In genomic region chr6:124904991-124905860, GRCm38 (mm10) we compare ENCODE assay signal across 8 mouse cellular contexts. TPM values are rescaled to one million over a fixed set of nuclear protein-coding genes. Genes with fewer than 3 reads are reported as not detected.
A peak's percentile ranks its signal among the peaks of the same experiment; 100 is the strongest.
DNase-seq lines count a peak whose midpoint lies in the region; ATAC-seq lines count a peak whose summit lies in the region.

No protein-coding gene starts in this region.

- H3K27ac ChIP-seq in forebrain, embryonic 13.5 days: peak overlapping the region; percentile 100
- no peak overlapping the region for H3K27ac ChIP-seq in liver, embryonic 15.5 days (replicated peaks)

- H3K9me3 ChIP-seq in forebrain, embryonic 13.5 days (replicated peaks): no peaks in the 10 kb centered on the region
- H3K9me3 ChIP-seq in liver, embryonic 15.5 days (replicated peaks): no peaks in the 10 kb centered on the region

- peaks cover 33% of the 10 kb centered on the region for H3K4me1 ChIP-seq in forebrain, embryonic 13.5 days
- peaks cover 19% of the 10 kb centered on the region for H3K4me1 ChIP-seq in liver, embryonic 15.5 days (replicated peaks)

- ATAC-seq in forebrain, embryonic 13.5 days: peak; percentile 4; the same call in 1 of the 2 replicates
- ATAC-seq in liver, embryonic 15.5 days (ENCODE audit: insufficient read depth): no peak

- H3K27me3 ChIP-seq in forebrain, embryonic 13.5 days: peaks cover 3% of the 10 kb centered on the region
- H3K27me3 ChIP-seq in liver, embryonic 15.5 days: peaks cover 24% of the 10 kb centered on the region

- H3K4me2 ChIP-seq in forebrain, embryonic 13.5 days: peak overlapping the region; percentile 70
- 0 out of 2 replicates have a peak overlapping the region, but pooled peaks have one; percentile 94 for H3K4me2 ChIP-seq in liver, embryonic 15.5 days

- whole genome bisulfite sequencing in forebrain, embryonic 13.5 days: 28% methylated on average over 13 of the region's 16 CpGs
- WGBS in liver, embryonic 15.5 days (ENCODE audit: insufficient replicate concordance): 54% methylated on average over 16 of the region's 16 CpGs

- H3K36me3 ChIP-seq in forebrain, embryonic 13.5 days (ENCODE audit: poor library complexity, severe bottlenecking): no peaks in the 10 kb centered on the region; the same call in 1 of the 2 replicates
- H3K36me3 ChIP-seq in liver, embryonic 15.5 days (replicated peaks): no peaks in the 10 kb centered on the region

- peak overlapping the region; percentile 45 for H3K4me3 ChIP-seq in forebrain, embryonic 13.5 days
- no peak overlapping the region for H3K4me3 ChIP-seq in liver, embryonic 15.5 days (replicated peaks)

- H3K9ac ChIP-seq in forebrain, embryonic 13.5 days: peak overlapping the region; percentile 82
- H3K9ac ChIP-seq in liver, embryonic 15.5 days: no peak overlapping the region

- peak; percentile 32 for DNase-seq in embryo, embryonic 10.5 days (ENCODE audit: low spot score)
- no peak for DNase-seq in embryo, embryonic 9.5 days (ENCODE audit: extremely low spot score)
- DNase-seq in ES-CJ7 (ENCODE audit: low read depth, low spot score): peak; percentile 72
- DNase-seq in ovary, postnatal 10 days (ENCODE audit: low spot score): no peak
- no peak for DNase-seq in layer of hippocampus, postnatal 10 days (ENCODE audit: low spot score in 2 of 2)
- DNase-seq in urinary bladder, postnatal 25 days (ENCODE audit: low spot score): no peak

RNA-seq across cellular contexts. Expression of gene Lag3, which starts 6.3 kb away (rescaled TPM):
- 1.3 and 1.9 TPM in 2 replicates for polyA plus RNA-seq in forebrain, embryonic 13.5 days (2015; fragmentation: Nextera tagmentation; extraction: Ambion mirVana)
- polyA plus RNA-seq in liver, embryonic 15.5 days (2015; fragmentation: Nextera tagmentation; extraction: Ambion mirVana): 0.13 and 0.18 TPM in 2 replicates
- 1 to 10 TPM; 1.2 to 2.1 TPM for total RNA-seq in layer of hippocampus, postnatal 10 days (2021)

RNA-seq across cellular contexts. Expression of gene Ptms, which starts 14.7 kb away (rescaled TPM):
- 588 and 626 TPM in 2 replicates for polyA plus RNA-seq in forebrain, embryonic 13.5 days (2015; fragmentation: Nextera tagmentation; extraction: Ambion mirVana)
- polyA plus RNA-seq in liver, embryonic 15.5 days (2015; fragmentation: Nextera tagmentation; extraction: Ambion mirVana): 56.2 and 62.7 TPM in 2 replicates
- 1,000 to 10,000 TPM; 1,413 to 1,419 TPM for total RNA-seq in layer of hippocampus, postnatal 10 days (2021)

RNA-seq across cellular contexts. Expression of gene Cd4, which starts 17.2 kb away (rescaled TPM):
- polyA plus RNA-seq in forebrain, embryonic 13.5 days (2015; fragmentation: Nextera tagmentation; extraction: Ambion mirVana): 0.08 TPM in 2 replicates
- polyA plus RNA-seq in liver, embryonic 15.5 days (2015; fragmentation: Nextera tagmentation; extraction: Ambion mirVana): 0.07 and 0.20 TPM in 2 replicates
- 1 to 10 TPM in 1 of 2 experiments, under 1 TPM in 1; 0.62 to 1.0 TPM for total RNA-seq in layer of hippocampus, postnatal 10 days (2021)

RNA-seq across cellular contexts. Expression of gene Mlf2, which starts 26.0 kb away (rescaled TPM):
- 398 and 409 TPM in 2 replicates for polyA plus RNA-seq in forebrain, embryonic 13.5 days (2015; fragmentation: Nextera tagmentation; extraction: Ambion mirVana)
- 119 and 127 TPM in 2 replicates for polyA plus RNA-seq in liver, embryonic 15.5 days (2015; fragmentation: Nextera tagmentation; extraction: Ambion mirVana)
- total RNA-seq in layer of hippocampus, postnatal 10 days (2021): 100 to 1,000 TPM; 609 to 620 TPM

RNA-seq across cellular contexts. Expression of gene Gpr162, which starts 41.4 kb away (rescaled TPM):
- 11.7 and 13.4 TPM in 2 replicates for polyA plus RNA-seq in forebrain, embryonic 13.5 days (2015; fragmentation: Nextera tagmentation; extraction: Ambion mirVana)
- 0.06 and 0.09 TPM in 2 replicates for polyA plus RNA-seq in liver, embryonic 15.5 days (2015; fragmentation: Nextera tagmentation; extraction: Ambion mirVana)
- total RNA-seq in layer of hippocampus, postnatal 10 days (2021): 100 to 1,000 TPM; 162 to 178 TPM

Comparison
In these comparisons a context has a peak if more than half of its experiments do, and no peak if none do; other contexts are left out.
1. DNase-seq: peak in embryo, embryonic 10.5 days (single experiment) and ES-CJ7 (single experiment); none in embryo, embryonic 9.5 days (single experiment), ovary, postnatal 10 days (single experiment), layer of hippocampus, postnatal 10 days (0 of 2) and urinary bladder, postnatal 25 days (single experiment).